Mouse (Mus musculus) R1 (cell line): ENCODE results near the gene Rasa3.

ENCODE experiments used
- DNase-seq: peaks from one replicate; pipeline ENCODE4 v3.0.0-alpha.2; 2018; ENCODE audit warnings: low read depth, low spot score

Gene Rasa3

DNA sequence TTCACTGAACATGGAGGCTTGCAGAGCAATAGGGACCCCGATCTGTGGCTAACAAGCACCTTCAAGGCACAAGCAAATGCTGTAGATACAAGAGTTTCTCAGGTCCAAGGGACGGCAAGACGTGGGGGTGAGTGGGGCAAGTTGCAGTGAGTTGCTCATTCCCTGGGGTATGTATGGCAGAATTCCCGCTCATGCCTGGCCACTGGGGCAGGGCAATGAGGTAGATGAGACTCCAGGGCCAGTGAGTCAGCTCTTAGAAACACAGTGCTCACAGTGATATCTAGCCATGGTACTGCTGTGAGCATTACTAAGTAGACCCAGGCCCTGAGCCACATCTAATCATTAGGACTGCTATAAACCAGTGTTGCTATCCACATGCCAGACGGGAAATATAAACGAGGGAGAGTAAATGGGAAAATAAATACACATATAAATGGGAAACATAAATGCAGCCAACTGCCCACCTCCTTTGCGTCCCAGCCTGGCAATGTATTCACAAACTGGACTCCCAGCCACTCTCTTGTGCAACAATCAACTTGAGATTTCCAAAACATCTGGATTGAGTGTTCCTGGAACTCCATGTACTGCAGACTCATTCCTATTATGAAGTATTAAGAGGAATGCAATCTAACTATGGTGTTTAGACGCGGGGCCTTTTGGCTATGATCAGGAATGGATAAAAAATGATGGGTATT lies 57.0 kb downstream of the Rasa3 start:
- DNase-seq = no peak

DNA sequence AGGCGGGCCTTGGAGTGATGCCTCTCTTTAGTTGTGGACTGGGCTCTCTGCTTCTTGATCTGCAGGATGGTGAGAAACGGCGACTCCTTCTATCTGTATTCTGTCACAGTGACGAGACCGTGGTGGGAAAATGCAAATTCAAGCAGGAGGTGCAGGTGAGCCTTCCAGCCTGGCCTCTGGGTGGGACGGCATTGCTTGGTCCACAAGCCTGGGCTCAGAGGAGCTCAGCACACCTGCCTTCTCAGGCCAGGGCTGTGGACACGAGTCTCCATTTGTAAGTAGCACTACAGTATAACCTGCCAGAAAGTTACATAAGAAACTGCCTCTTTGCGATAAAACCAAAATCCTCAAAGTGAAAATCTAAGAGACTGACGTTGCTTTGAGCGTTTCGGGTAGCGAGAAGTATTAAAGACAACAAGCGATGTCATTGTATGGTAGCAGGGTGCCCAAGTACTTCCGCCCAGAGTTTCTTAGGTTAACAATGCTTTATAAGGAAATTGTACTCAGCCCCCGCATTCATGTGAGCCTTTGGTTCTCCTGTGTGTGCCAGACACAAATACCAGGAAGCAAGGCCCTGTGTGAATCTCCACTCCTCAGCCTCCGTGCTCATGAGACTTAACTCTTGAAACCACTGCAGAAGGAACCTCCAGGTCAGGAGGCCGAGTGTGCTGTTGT lies 60.4 kb downstream of the Rasa3 start:
- no peak for DNase-seq

DNA sequence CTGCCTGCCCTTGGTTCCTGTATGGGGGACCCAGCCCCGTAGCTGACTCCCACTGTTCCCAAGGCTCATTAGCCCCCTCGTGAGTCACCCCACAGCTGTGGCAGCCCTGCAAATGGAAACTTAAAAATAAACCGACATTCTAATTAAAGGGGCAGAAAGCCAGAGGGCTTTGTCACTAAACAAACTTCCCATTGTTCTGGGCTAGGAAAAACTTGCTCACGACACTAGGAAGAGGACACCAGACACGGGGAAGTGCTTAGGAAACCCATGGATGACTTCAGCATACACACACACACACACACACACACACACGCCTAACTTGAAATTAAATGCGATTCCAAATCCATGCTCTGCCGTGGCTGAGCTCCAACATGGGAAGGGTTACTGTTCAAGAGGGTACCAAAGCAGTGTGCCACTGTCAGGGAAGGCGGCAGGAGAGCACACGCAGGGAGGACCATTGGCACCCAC lies 62.4 kb downstream of the Rasa3 start:
- no peak for DNase-seq

DNA sequence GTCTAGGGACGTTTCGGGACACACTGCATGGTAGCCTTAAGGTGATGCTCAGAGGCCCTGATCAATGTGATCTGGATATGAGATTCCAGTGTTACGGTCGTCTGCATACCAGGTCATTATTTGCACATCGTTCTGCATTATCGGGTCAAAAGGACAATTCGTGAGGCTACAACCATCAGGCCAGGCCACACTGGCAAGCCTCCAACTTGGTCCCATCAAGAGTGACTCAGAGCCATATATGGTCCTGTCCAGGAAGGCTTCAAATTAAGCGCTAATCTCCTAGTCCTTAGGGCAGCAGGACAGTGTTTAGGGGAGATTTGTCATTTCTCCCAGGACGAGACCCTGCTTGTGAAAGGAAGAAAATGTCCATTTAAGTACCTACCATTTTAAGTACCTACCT lies 63.3 kb downstream of the Rasa3 start:
- no peak for DNase-seq

DNA sequence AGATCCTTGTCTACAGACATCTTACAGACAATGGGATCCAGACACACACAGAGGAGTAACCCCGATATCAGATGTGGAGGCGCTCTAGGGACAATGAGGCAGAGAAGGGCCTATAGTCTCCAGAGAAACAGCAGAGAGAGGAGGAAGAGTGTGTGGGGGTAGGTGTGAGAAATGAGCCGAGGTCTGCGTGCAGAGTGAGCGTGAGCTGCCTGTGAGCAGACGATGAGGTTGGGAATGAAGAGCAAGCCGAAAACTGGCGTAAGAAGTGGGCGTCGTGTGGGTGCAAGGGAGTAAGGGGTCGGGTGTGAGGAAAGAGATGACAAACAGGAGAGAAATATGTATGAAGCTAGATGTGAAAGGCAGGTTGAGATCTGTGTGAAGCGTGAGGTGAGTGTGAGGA lies 65.7 kb downstream of the Rasa3 start:
- DNase-seq = no peak

DNA sequence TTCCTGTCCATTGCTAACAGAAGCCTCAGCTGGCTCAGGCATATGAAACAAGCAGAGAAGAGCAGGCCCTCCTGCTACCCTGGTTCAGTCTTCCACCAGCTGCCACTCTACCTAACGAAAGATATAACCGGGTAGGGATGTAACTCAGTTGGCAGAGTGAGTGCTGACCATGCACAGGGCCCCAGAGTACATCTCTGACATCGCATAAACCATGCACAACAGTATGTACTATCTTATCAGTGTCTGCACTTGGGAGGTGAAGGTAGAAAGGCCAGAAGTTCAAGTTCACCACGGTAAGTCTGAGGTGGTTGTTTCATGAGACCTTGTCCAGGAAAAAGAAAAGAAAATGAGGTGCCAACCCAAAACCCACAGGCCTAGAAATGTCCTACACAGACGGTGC lies 67.4 kb downstream of the Rasa3 start:
- DNase-seq = no peak

DNA sequence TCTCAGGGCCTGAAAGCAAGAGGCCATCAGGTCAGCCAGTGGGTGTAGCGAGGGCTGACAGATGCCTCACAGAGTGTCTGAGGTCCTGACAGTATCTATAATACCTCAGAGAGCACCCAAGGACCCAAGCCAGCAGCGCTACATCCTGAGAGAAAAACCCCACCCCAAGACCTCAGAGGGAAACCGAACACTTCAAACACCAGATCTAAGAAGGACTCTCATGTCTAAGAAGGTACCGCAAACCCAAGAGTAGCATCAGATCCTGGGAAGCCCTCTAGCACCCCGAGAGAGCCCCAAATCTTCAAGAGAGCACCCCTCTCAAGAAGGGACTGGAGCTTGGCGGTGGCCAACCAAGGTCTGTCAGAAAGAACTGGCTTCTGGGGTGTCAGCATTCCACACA lies 68.5 kb downstream of the Rasa3 start:
- DNase-seq = no peak

DNA sequence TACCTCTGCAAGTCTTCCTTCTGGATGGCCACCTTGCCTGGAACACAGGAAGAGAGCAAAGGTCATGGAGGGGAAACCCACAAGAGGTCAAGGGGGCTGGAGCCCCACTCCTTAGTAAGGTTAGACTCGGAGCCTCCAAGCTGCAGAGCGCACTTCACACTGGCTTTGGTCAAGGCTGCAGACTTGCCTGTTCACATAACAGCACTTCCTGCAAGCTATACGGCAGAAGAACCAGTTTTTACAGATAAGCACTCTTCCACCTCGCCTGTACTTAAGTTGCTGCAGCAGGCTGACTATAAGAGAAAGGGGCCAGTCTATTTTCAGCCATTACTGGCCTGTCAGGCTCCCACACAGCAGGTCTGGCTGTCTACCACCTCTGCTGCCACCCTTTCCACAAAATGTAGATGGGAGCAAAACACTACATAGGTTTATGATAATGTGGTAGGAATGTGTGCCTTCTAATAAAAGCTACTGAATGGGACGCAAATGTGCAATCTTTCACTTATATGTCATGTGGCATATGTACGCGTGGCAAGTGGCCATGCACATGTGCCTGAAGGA lies 71.4 kb downstream of the Rasa3 start:
- no peak for DNase-seq

DNA sequence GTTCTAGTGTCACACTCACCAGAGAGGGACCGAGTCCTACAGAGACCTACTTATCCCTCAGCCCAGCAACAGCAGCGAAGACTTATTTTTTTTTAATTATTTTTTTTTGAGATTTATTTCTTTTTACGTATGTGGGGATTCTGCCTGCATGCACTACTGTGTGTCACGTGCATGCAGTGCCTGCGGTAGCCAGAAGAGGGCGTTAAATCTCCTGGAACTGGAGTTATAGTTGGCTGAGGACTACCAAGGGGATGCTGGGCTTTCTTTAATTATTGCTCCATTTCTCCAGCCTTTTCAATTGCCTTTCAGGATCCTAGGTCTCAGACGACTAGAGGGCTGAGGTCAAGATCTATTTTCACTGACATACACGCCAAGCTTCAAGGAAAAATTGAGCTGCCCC lies 74.8 kb downstream of the Rasa3 start:
- DNase-seq = peak; percentile 65

DNA sequence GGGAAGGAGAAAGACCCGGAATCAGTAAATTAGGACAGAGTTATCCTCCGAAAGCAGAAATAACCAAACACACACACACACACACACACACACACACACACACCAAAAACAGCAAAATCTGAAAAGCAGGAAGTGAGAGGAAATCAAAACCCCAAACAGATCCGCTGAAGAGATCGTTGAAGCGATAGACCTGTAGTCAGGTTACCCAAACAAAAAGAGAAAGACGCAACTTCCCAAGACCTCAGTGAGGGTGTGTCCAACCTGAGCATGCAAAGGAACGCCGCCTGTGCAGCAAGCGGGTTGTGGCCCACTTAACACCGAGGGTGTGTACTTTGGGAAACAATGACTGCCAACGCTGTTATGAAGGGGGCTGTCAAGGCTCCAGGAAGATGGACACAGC lies 76.2 kb downstream of the Rasa3 start:
- DNase-seq = peak; percentile 26

DNA sequence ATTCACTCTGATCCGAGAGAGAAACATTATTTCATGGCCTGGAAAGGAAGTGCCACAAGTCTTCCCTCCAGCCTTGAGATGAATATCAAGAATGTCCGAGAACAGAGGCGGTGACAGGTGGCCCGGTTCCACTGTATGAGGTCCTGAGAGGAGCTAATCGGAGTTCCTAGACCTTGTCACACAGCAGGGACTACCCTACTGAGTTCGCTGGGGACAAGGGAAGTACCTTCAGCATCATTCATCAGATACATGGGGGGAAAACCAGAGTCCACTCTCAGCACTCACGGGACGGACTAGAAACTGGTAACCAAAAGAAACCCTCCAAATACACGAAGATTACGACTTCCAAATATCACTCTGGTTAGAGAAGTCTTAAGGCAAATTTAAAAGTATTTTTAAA lies 76.7 kb downstream of the Rasa3 start:
- no peak for DNase-seq

DNA sequence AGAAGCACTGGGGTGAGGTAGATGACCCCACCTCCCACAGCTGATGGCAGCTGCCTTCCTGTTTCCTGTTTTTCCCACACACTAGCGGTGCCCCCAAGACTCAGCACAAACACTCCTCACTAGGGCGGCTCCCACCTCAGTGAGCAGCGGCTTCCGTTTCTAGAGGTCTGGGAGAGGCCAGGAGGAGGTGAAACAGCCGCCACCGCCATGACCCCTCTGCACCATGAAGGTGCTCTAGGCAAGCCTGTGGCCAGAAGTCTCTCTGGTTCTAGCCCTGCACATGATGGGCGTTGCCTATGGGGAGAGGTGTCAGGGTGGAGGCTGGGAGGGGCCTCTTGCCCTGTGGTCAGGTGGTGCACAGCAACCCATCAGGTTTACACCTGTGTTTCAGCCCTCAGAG lies 77.2 kb downstream of the Rasa3 start:
- peak; percentile 16 for DNase-seq

DNA sequence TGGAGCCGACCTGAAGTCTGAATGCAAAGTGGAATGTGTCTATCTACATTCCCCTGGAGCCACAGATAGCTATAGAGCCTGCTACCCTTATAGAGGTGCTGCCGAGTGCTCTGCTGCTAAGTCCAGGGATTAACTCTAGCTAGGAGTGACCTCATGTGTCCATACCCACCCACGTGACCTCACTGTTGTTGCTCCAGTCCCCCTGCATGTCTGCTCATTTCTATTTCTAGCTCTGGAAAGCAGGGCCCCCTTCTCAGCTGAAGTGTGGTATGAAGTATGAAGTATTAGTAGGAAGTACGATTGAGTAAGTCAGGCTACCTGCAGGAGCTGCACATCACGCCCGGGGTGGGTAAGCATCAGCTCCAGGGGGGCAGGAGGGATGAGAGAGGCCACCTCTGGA lies 79.6 kb downstream of the Rasa3 start:
- no peak for DNase-seq

DNA sequence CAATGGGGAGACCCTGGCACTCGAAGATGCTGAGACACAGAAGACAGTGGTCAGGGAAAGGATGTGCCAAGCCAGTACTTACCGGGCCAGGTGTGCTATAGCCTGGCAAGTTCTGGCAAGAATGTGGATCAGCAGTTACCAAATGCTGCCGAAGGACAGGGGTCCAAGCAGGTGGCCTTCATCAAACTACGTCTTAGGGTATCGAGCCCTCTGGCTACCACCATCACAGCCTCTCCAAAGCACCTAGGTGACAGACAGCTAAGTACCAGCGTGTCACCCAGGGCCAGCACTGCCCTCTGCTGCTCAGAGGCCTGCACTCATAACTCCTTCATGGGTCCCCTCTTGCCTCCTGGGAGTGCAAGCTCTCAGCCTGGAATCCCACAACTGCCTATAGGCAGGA lies 81.5 kb downstream of the Rasa3 start:
- no peak for DNase-seq

DNA sequence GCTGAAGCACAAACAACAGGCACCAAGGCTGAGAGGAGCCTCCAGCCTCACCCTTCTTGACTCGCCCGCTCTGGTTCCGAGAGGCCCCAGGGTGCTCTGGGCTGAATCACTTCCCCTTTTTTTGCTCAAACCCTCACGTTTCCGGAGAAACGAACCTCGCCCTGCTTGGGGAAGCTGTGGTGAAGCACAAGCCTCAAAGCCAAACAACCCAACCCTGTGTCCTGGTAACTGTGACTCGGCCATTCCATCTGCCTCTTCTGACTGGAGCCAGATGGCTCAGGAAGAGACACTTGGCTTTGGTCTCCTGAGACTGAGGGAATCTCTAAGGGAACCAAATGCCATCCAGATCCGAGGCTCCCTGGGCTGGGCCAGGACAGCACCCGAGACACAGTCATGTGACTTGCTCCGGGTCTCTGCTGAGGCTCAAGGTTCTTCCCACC lies 82.5 kb downstream of the Rasa3 start:
- DNase-seq = no peak

DNA sequence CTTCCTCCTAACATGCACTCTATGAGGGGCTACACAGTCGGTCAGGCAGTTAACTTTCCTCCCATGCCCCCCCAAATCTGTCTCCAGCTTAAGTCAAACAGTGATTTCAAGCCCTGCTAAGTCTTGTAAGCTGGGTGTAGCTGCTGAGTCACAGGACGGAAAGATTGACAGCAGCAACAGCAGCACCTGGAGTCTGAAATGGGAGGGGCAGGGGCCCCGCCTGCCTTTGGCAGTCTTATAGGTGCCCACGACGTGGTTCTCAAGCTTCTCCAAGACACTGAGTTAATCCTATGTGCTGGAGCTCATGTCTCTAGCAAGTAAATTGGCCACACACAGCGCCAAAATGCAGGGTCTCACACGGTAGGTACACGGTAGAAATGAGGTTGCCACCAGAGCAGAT lies 84.1 kb downstream of the Rasa3 start:
- DNase-seq = no peak

DNA sequence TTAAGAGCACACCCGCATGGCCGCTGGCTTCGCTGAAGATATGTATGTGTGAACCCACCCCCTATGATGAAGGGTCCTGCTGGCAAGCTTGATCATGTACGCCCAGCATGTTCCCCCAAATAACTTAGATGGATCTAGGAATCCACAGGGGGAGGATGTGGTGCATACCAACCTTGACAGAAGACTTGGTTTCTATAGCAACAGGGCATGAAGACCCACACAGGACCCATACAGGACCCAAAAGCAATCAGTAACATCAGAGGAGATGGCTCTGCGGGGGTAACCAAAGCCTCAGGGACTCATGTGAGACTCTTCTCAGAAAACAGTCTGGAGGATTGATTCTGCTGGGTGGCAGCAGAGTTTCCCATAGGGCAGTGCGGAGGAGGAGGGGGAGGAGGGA lies 86.2 kb downstream of the Rasa3 start:
- peak; percentile 26 for DNase-seq

DNA sequence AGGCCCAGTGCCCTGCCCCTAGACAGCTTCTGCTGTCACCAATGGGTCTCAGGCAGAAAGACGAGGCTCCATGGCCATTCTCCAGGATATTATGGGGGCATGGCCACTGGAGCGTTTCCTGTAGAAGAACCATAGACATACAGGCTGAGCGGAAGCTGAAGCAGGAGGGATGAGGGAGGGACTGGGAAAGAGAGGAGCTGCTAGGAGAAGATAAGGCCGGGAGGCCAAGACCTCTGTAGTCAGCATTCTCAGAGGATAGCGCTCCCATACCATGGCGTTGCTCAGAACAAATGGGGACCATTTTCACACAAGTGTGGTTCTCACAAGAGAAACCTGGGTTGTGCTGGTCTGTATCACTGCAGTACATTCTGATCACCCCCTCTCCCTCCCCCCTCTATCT lies 88.3 kb downstream of the Rasa3 start:
- no peak for DNase-seq

DNA sequence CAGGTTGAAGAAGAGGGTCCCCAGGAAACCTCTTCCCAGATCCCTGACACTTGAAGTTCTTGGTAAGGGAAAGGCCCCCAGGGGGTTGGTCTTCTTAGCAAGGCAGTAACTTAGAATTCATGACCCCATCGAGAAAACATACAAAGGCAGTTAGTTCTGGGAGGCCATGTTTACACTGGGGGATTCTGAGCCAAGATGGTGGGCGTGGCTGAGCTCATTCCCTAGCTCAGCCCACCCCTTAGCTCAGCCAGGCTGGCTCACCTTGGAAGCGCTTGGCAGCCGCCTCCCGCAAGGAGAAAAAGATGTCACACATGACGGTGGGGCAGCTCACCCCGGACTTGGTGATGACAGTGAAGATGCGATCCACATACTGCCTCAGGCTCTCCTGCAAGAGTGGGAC lies 92.8 kb downstream of the Rasa3 start:
- DNase-seq = no peak

DNA sequence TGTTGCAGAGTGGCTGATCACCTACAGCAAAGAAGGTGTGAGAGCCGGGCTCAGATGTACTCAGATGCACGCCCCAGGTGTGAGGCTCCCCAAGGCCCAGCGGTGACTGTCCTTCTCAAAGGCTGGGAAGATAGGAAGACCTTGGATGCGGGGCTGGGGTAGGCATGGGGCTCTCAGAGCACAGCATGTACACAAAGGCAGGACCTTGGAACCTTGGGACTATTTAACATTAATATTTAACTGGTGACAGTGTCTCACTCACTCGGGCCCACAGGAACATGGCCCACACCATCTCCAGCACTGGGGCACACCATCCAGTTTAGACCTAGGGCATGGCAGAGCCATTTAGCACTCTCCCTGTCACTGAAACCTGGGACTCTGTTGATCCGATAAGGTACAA lies 99.5 kb downstream of the Rasa3 start:
- DNase-seq = no peak

DNA sequence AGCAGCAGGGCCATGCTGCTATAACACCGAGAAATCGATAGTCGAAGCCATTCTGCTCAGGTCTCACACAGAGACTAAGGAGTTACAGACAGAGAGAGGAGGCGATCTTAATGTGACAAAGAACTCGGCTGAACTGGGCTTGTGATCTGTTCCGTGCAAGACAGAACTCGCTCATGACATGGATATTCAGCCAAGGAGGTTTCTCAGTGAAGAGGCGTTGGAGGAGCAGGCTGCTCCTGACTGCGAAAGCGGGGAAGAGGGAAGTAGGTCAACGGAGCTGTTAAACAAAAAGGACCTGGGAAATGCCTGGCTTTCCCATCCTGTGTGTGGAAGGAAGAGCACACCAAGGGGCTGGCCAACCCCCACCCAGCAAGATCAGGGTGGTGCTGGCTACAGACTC lies 105.4 kb downstream of the Rasa3 start:
- no peak for DNase-seq

DNA sequence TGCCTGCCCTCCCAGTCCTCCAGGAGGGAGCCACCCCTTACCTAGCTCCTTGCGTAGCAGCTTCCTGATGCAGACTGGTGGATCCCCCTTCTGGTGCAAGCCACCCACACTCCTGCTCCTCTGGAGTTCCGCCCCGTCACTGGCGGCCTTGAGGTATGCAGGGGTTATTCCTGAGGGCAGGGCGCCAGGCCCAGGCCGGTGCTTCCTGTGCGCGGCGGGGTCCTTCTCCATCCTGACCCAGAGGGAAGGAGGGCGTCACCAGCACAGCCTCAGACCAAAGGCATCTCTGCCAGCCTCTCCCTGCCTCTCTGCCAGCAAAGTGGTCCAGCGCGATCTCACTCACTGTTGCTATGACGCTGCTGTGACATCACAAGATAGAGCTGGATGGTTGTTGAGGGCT lies 115.3 kb downstream of the Rasa3 start, which contains the start of gene 1700029H14Rik:
1700029H14Rik (minus strand) TSS at position 344 of the 400 bp plus-strand sequence.
- DNase-seq = peak; percentile 49

DNA sequence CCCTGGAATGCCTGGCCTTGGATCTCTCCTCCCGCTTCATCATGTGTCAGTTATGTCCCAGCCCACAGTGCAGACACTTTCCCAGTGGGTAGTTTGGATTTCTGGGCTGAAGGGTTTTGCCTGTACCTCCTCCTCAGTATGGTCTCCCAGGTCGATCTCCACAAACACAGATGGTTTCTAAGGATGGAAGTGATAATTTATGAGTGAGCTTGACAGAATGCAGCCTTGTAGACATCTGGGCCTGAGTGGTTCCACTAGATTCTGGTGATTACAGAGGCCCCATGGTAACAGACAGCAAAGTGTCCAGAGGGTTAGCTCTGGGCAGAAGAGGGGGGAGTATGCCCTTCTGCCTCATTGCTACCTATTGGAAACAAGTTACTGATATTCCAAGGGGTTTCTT lies 119.9 kb downstream of the Rasa3 start:
- DNase-seq = no peak
